Mouse (Mus musculus): ENCODE data around the gene Lhfpl5.

DNA sequence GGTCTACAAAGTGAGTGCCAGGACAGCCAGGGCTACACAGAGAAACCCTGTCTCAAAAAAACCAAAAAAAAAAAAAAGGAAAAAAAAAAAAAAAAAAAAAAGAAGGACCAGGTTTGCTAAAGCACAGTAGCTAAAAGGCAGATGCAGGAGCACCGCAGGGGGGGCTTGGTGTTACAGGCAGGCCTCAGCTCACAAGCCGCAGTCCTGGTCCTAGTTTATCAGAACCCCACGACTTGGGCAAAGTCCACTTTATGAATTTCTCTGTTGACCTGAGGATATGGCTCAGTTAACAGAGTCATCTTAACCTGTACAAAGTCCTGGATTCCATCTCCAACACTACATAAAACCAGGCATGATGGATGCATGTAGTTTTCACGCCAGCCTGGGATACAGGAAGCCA is 39.9 kb downstream of the Lhfpl5 start:
- TF ChIP-seq CTCF (conservative IDR thresholded peaks at IDR 0.05; ENCODE audit: insufficient read depth, insufficient read length, low read depth, low read length) = no peak
- TF ChIP-seq POLR2A (IDR thresholded peaks at IDR 0.05; ENCODE audit: low read depth, low read length) = no peak
